Mouse (Mus musculus) fibroblast of lung, adult 2 months (primary cell): ENCODE results near the gene Xpc.
A peak's percentile ranks its signal among the peaks of the same experiment; 100 is the strongest.

Experiments used
- DNase-seq: peaks from one replicate; pipeline ENCODE4 v3.0.0-alpha.2; 2011; ENCODE audit warnings: low read depth

Xpc gene

GRCm38 (mm10) chr6:91515545-91516449 is at the start of gene Xpc, which contains the start of gene Lsm3:
TSS of gene Xpc (minus strand) at chr6:91515888.
TSS of gene Lsm3 (plus strand) at chr6:91515928.
- DNase-seq, result peak; percentile 91

GRCm38 (mm10) chr6:91563031-91563430 is 47.3 kb upstream of the Xpc start:
- no peak for DNase-seq

- DNase-seq, result no peak
Observed at GRCm38 (mm10) chr6:91560186-91560585, 44.5 kb upstream of the Xpc start.

GRCm38 (mm10) chr6:91559371-91559770 is 43.7 kb upstream of the Xpc start:
- DNase-seq, result no peak

GRCm38 (mm10) chr6:91558565-91558964 is 42.9 kb upstream of the Xpc start:
- DNase-seq, result no peak

GRCm38 (mm10) chr6:91552693-91553092 is 37.0 kb upstream of the Xpc start:
- DNase-seq, result no peak

- DNase-seq, result no peak
Observed at GRCm38 (mm10) chr6:91551671-91552070, 36.0 kb upstream of the Xpc start.

- peak; percentile 83 for DNase-seq
Observed at GRCm38 (mm10) chr6:91549621-91550020, 33.9 kb upstream of the Xpc start.

GRCm38 (mm10) chr6:91547313-91547712 is 31.6 kb upstream of the Xpc start:
- DNase-seq, result no peak

GRCm38 (mm10) chr6:91546241-91546884 is 30.7 kb upstream of the Xpc start:
- no peak for DNase-seq

- DNase-seq, result no peak
Observed at GRCm38 (mm10) chr6:91543056-91543455, 27.4 kb upstream of the Xpc start.

- no peak for DNase-seq
Observed at GRCm38 (mm10) chr6:91541276-91541675, 25.6 kb upstream of the Xpc start.

- no peak for DNase-seq
Observed at GRCm38 (mm10) chr6:91536047-91536765, 20.5 kb upstream of the Xpc start.

GRCm38 (mm10) chr6:91535231-91535630 is 19.5 kb upstream of the Xpc start:
- DNase-seq, result no peak

GRCm38 (mm10) chr6:91534268-91534667 is 18.6 kb upstream of the Xpc start:
- no peak for DNase-seq

- DNase-seq, result no peak
Observed at GRCm38 (mm10) chr6:91533771-91534170, 18.1 kb upstream of the Xpc start.

- DNase-seq, result no peak
Observed at GRCm38 (mm10) chr6:91533359-91533758, 17.7 kb upstream of the Xpc start.

- DNase-seq, result no peak
Observed at GRCm38 (mm10) chr6:91532661-91533060, 17.0 kb upstream of the Xpc start.

- DNase-seq, result no peak
Observed at GRCm38 (mm10) chr6:91531276-91531675, 15.6 kb upstream of the Xpc start.

GRCm38 (mm10) chr6:91530673-91531072 is 15.0 kb upstream of the Xpc start:
- no peak for DNase-seq

GRCm38 (mm10) chr6:91528265-91528664 is 12.6 kb upstream of the Xpc start:
- no peak for DNase-seq

- no peak for DNase-seq
Observed at GRCm38 (mm10) chr6:91527227-91527860, 11.7 kb upstream of the Xpc start.
